Mouse (Mus musculus): ENCODE data around the gene Fgd5. TPM values are rescaled to one million over a fixed set of nuclear protein-coding genes. Genes with fewer than 3 reads are reported as not detected.
A peak's percentile ranks its signal among the peaks of the same experiment; 100 is the strongest.

The Fgd5 gene
- total and polyA plus RNA-seq, 3 experiments, result 0.03 TPM; not detected in 2

DNA sequence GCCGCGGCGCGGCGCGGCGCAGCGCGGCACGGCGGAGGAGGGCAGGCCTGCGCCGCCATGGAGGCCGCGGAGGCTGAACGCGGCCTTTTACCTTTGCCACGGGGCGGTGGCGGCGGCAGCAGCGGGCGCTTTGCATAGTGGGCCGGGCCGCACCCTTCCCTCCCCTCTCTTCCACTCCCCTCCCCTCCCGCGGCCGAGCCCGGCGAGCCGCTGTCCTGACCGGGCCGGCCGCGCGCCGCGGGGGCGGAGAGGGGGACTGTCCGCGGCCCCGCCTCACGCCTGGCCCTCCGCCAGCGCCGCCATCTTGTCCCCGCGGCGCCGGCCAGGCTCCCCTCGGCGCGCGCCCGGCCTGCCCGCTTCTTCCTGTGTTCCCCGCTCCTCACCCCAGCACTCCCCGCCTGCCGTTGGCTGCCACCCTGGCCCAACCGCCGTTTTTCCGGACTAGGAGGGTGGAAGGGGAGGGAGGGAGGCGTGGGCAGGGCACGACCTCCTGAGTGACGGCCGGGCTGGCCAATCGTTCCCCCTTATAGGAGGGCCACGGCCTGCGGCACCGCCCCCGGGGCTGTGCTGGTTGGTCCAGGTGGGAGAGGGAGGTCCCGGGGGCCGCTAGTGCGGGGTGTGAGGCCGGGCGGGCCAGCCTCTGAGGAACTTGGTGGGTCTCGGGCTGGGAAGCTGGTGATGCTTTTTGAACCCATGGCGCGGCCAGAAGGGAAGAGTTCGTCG is 113.2 kb downstream of the Fgd5 start (continued):
- peak in 1 of 2 experiments; percentile 89; a peak in 3 of 4 replicates for TF ChIP-seq POLR2A (IDR thresholded peaks at IDR 0.05; ENCODE audit: control insufficient read depth in 1 of 2, insufficient read depth in 1 of 2, low read depth in 1 of 2, low read length in 2 of 2, poor library complexity in 1 of 2)
- peak; percentile 54 for TF ChIP-seq TCF12 (IDR thresholded peaks at IDR 0.05; ENCODE audit: low read depth, low read length)
- no peak for TF ChIP-seq CHD1 (IDR thresholded peaks at IDR 0.05; ENCODE audit: low read depth, low read length)
- TF ChIP-seq MAZ (IDR thresholded peaks at IDR 0.05; ENCODE audit: low read depth, low read length), result peak; percentile 93

- H3K4me3 ChIP-seq (ENCODE audit: control insufficient read depth in 1 of 2, insufficient read depth in 1 of 2, low read depth in 2 of 2, low read length in 2 of 2), result peak overlapping the region; percentile 79 to 80
- DNase-seq (ENCODE audit: low read depth, low spot score), result no peak
- H3K79me2 ChIP-seq (ENCODE audit: control insufficient read depth, insufficient read depth, low read length, poor library complexity), result peaks cover 44% of the 10 kb centered on the region
- peak overlapping the region; percentile 78 for H3K9ac ChIP-seq (ENCODE audit: control insufficient read depth, low read depth, low read length, poor library complexity, severe bottlenecking)
- H3K27me3 ChIP-seq (ENCODE audit: control insufficient read depth in 1 of 2, insufficient read depth in 2 of 2, low read length in 2 of 2), result no peaks in the 10 kb centered on the region
- peak overlapping the region; percentile 86 for H3K27ac ChIP-seq (ENCODE audit: control insufficient read depth, low read depth, low read length)
- H3K36me3 ChIP-seq (ENCODE audit: control insufficient read depth in 1 of 2, insufficient read depth in 2 of 2, low read length in 2 of 2), result peaks cover 0 to 31% of the 10 kb centered on the region in 2 experiments; a peak in 2 of 4 replicates
- no peaks in the 10 kb centered on the region for H3K9me3 ChIP-seq (replicated peaks; ENCODE audit: insufficient read depth, low read length)
- peaks cover 15 to 22% of the 10 kb centered on the region in 2 experiments for H3K4me1 ChIP-seq (ENCODE audit: control insufficient read depth in 1 of 2, insufficient read depth in 2 of 2, low read length in 2 of 2)
- TF ChIP-seq CHD1 (IDR thresholded peaks at IDR 0.05; ENCODE audit: low read depth, low read length) (0 out of 2 replicates have a peak, but pooled peaks have one; percentile 67), TBP (IDR thresholded peaks at IDR 0.05; ENCODE audit: low read depth, low read length) (no peak)
Observed at GRCm38 (mm10) chr6:92092737-92093136, 114.1 kb downstream of the Fgd5 start.

DNA sequence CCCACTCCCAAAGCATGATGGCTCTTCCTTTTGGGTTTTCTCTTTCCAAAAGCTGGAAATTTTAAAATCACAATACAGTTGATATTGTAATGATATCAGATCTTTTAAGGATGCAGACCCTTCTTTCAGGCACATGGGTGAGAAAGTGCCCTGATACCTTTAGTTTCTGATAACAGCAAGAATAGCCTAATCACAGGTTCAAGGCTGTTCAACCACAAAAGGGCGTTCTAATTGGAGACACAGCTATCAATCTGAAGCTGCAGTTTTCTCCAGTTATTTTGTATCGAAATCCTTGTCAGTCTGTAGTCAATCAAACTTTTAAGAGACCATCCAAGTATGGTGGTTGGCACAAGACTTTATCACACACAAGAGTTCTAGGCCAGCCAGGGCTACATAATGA is 115.2 kb downstream of the Fgd5 start:
- Histone ChIP-seq H3K79me2 (ENCODE audit: control insufficient read depth, insufficient read depth, low read length, poor library complexity) (peaks cover 49% of the 10 kb centered on the region), H3K4me3 (ENCODE audit: control insufficient read depth in 1 of 2, insufficient read depth in 1 of 2, low read depth in 2 of 2, low read length in 2 of 2) (no peak overlapping the region), H3K9ac (ENCODE audit: control insufficient read depth, low read depth, low read length, poor library complexity, severe bottlenecking) (no peak overlapping the region), H3K36me3 (ENCODE audit: control insufficient read depth in 1 of 2, insufficient read depth in 2 of 2, low read length in 2 of 2) (peaks cover 0 to 34% of the 10 kb centered on the region in 2 experiments; a peak in 2 of 4 replicates), H3K27me3 (ENCODE audit: control insufficient read depth in 1 of 2, insufficient read depth in 2 of 2, low read length in 2 of 2) (no peaks in the 10 kb centered on the region), H3K4me1 (ENCODE audit: control insufficient read depth in 1 of 2, insufficient read depth in 2 of 2, low read length in 2 of 2) (peaks cover 15 to 22% of the 10 kb centered on the region in 2 experiments), H3K9me3 (replicated peaks; ENCODE audit: insufficient read depth, low read length) (no peaks in the 10 kb centered on the region), H3K27ac (ENCODE audit: control insufficient read depth, low read depth, low read length) (no peak overlapping the region)
- TF ChIP-seq NRF1 (IDR thresholded peaks at IDR 0.05; ENCODE audit: insufficient read depth, low read depth, low read length, poor library complexity, severe bottlenecking), result no peak
- TF ChIP-seq MYC (IDR thresholded peaks at IDR 0.05; ENCODE audit: low read depth, low read length), result 0 out of 2 replicates have a peak, but pooled peaks have one; percentile 36
- TF ChIP-seq TAL1 (IDR thresholded peaks at IDR 0.05; ENCODE audit: low read length), result peak; percentile 46
- peak; percentile 82 for TF ChIP-seq RCOR1 (IDR thresholded peaks at IDR 0.05; ENCODE audit: low read depth, low read length)
- TF ChIP-seq MXI1 (IDR thresholded peaks at IDR 0.05; ENCODE audit: low read depth, low read length), result 0 out of 2 replicates have a peak, but pooled peaks have one; percentile 33
- TF ChIP-seq ETS1 (IDR thresholded peaks at IDR 0.05; ENCODE audit: low read depth, low read length), result peak; percentile 47; the same call in 1 of the 2 replicates
- no peak for TF ChIP-seq ZNF384 (IDR thresholded peaks at IDR 0.05; ENCODE audit: low read depth, low read length)
- peak; percentile 33; the same call in 1 of the 2 replicates for TF ChIP-seq SIN3A (IDR thresholded peaks at IDR 0.05; ENCODE audit: low read length)
- TF ChIP-seq MYB (IDR thresholded peaks at IDR 0.05; ENCODE audit: low read depth, low read length), result no peak
- TF ChIP-seq TCF12 (IDR thresholded peaks at IDR 0.05; ENCODE audit: low read depth, low read length), result no peak
- no peak for TF ChIP-seq POLR2AphosphoS2 (IDR thresholded peaks at IDR 0.05; ENCODE audit: low read length)
- TF ChIP-seq SMC3 (IDR thresholded peaks at IDR 0.05; ENCODE audit: low read depth, low read length), result no peak
- no peak for TF ChIP-seq USF1 (IDR thresholded peaks at IDR 0.05; ENCODE audit: low read depth, low read length)
- TF ChIP-seq KAT2A (conservative IDR thresholded peaks at IDR 0.05; ENCODE audit: low read depth, low read length), result no peak
- no peak for TF ChIP-seq MAFK (IDR thresholded peaks at IDR 0.05; ENCODE audit: borderline replicate concordance, low read depth, low read length)
- TF ChIP-seq GATA1 (IDR thresholded peaks at IDR 0.05; ENCODE audit: low read depth, low read length), result peak; percentile 56
- TF ChIP-seq BHLHE40 (IDR thresholded peaks at IDR 0.05; ENCODE audit: borderline replicate concordance, low read depth, low read length), result peak; percentile 40; the same call in 1 of the 2 replicates
- TF ChIP-seq EP300 (IDR thresholded peaks at IDR 0.05; ENCODE audit: low read depth in 1 of 2, low read length in 2 of 2), result peak; percentile 60 to 75
- no peak for TF ChIP-seq MAZ (IDR thresholded peaks at IDR 0.05; ENCODE audit: low read depth, low read length)
- TF ChIP-seq UBTF (IDR thresholded peaks at IDR 0.05; ENCODE audit: borderline replicate concordance, insufficient read depth, low read depth, low read length), result no peak
- TF ChIP-seq RAD21 (IDR thresholded peaks at IDR 0.05; ENCODE audit: low read depth, low read length), result no peak
- TF ChIP-seq USF2 (IDR thresholded peaks at IDR 0.05; ENCODE audit: borderline replicate concordance in 1 of 2, insufficient read depth in 1 of 2, low read depth in 1 of 2, low read length in 2 of 2), result no peak
- TF ChIP-seq CHD1 (IDR thresholded peaks at IDR 0.05; ENCODE audit: low read depth, low read length), result no peak
- TF ChIP-seq TBP (IDR thresholded peaks at IDR 0.05; ENCODE audit: low read depth, low read length), result no peak
- no peak for TF ChIP-seq NELFE (IDR thresholded peaks at IDR 0.05; ENCODE audit: low read depth, low read length)
- no peak for TF ChIP-seq POLR2A (IDR thresholded peaks at IDR 0.05; ENCODE audit: control insufficient read depth in 1 of 2, insufficient read depth in 1 of 2, low read depth in 1 of 2, low read length in 2 of 2, poor library complexity in 1 of 2)
- peak; percentile 34 for DNase-seq (ENCODE audit: low read depth, low spot score)
